Mouse (Mus musculus): ENCODE data around the gene Usp24.

DNA sequence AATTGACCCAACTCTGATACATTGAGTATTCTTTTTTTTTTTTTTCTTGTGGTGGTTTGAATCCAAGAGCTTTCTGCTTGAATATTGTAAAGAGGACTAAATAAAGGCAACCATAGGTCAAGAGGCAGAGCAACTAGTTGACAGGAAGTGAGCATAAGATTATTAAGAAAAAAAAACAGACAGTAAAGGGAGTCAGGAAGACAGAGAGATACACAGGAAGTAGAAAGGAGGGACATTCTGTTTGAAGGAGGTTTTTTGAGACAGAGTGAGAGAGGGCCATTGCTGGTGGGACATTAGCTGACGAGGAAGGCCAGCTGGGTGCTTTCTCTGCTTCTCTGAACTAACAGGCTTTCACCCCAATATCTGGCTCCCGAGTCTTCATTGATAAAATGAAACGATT, 7.9 kb upstream of the Usp24 start:
- no peak for TF ChIP-seq CTCF (IDR thresholded peaks at IDR 0.05; ENCODE audit: control insufficient read depth, insufficient read depth, insufficient read length)
- TF ChIP-seq USF1 (IDR thresholded peaks at IDR 0.05; ENCODE audit: low read depth), result no peak

Measured in C2C12 (cell line).